Mouse (Mus musculus) embryo, embryonic 10 days (tissue): ENCODE results near the gene Prickle4.

ENCODE experiments used
- DNase-seq: peaks from one replicate; pipeline ENCODE4 v3.0.0-alpha.2; 2015; ENCODE audit warnings: low spot score

The Prickle4 gene

DNA sequence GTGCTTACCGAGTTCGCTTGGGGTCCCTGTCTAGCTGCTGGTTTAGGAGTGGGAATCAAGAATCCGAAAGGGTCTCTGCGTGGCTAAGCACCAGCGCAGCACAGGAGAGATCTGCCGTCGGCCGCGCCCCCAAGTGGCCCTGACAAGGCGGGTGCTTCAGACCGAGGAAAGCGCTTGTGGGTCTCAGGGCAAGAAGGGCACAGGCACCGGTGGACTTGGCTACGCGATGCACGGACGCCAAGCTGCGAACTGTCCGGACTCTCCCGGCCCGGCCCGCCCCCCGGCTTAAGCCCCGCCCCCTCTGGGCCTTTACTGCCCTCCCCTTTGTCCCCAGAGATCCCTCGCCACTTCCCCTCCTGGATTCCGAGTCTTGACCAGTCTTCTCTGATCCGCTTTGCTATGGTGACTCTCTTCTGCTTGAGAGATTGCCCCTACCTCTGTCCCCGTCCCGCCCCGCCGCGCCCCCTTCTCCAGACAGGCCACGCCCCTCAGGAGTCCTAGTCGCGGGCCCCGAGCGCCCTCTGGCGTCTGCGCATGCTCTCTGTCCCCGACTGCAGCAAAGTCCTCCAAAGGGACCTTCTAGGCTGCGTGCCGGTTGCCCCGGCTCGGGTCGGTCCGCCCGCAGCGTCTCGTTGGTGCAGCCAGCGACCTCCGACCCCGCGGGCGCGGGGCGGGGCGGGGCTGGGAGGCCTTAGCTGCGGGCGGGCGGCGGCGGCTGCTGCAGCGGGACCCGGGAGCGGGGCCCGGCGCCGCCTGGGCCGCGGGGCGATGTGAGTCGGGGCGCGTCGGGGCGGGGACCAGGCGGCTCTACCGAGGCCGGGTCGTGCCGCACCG is at the start of gene Prickle4:
TSS of gene Prickle4 (minus strand) at position 234 of the 834 bp plus-strand sequence.
- DNase-seq = peak; percentile 96

DNA sequence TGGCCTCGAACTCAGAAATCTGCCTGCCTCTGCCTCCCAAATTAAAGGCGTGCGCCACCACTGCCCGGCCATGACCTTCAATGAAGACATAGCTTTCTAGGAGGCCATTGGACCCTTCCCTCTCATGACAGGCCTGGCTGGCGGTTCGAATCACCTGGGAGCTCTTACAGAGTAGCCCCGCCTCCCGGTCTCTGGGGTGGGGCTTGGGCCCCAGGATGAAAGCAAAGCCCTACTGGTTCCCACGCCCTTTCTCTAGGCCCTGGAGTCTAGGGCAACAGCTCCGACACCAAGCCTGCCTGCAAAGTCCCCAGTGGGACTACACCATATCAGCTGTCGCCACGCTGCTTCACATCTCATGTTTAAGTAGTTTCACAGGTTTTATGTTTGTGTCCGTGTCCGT is 49.5 kb upstream of the Prickle4 start:
- no peak for DNase-seq

DNA sequence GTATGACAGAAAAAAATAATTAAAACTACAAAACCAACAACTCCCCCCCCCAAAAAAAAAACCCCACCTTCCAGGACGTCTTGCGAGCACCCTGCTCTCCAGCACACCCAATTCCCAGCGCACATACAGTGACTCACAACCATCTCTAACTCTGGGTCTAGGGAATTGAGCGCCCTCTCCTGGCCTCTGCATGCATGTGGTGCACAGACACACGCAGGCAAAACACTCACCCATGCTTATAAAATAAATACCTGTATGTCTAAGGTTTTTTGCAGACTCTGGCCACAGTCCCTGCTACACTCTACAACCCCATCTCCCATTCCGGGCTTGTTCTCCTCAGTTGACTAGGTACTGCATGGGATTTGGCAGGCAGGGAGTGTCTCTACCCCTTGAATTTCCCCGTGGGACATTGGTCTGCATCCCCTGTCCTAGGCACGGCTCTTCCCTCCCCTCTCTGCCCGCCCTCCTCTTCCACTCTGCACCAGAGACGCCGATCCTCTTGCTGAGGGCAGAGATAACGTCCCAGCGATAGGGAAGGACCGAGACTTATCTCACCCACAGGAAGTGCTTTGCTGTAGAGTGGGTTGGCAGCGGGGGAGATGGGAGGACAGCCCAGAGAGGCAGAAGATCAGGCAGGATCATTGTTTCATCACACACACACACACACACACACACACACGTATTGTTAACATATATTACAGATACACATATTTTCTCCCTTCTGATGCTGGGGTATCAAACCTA is 48.6 kb upstream of the Prickle4 start:
- DNase-seq = no peak

DNA sequence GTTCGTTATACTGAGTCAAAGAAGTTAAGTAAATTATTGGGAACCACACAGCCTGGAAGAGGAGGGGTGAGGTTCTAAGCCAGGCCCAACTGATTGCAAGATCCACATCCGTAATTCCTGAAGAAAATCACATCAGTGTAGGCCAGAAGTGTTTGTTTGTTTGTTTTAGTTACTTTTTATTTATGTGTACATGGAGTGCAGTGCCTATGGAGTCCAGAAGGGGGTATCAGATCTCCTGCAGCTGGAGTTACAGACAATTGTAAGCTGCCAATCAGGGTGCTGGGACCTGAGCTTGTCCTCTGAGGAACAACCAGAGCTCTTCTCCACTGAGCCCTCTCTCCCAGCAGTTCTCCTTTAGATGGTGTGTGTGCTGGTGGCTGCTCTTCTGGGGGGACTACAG is 45.6 kb upstream of the Prickle4 start:
- no peak for DNase-seq

DNA sequence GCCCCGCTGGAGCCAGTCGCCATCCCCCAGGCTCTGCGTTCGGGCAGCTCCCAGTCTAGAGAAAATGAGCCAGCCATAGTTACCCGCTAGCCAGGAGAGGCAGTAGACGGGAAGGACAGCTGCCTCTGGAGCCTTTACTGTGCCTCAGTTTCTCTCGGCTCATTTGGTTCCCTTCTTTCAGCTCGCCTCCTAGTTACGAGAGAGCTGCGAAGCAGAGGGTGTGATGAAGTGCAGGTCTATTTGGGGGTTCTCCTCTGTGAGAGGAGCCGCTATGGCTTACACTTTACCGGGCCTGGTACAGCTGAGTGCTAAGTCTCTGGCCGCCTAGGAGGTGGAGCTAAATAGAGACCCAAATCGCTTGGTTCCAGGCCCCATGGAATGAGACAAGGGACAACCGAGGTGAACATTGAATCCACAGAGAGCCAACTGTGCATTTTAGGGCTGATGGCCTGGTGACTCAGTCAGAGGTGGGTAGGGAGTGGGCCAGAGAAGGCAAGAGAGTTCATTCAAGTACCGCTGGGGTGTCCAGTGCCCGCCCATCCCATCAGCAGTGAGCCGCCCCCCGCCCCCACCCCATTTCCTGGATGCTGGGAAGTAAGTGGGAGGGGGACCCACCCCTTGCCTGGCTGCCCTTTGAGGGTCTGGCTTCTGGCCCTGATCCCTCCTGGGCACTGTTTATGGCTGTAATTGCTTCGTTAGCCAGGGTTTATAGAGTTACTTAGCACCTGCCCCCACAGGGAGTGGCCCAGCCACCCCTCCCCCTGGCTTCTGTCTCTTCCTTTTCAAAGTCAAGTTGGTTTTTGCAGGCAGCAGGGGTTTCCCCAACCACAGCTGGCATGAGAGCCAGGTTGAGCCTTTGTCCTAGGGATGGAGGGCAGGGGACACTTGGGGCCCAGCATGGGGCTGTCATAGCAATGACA is 44.6 kb upstream of the Prickle4 start:
- no peak for DNase-seq

DNA sequence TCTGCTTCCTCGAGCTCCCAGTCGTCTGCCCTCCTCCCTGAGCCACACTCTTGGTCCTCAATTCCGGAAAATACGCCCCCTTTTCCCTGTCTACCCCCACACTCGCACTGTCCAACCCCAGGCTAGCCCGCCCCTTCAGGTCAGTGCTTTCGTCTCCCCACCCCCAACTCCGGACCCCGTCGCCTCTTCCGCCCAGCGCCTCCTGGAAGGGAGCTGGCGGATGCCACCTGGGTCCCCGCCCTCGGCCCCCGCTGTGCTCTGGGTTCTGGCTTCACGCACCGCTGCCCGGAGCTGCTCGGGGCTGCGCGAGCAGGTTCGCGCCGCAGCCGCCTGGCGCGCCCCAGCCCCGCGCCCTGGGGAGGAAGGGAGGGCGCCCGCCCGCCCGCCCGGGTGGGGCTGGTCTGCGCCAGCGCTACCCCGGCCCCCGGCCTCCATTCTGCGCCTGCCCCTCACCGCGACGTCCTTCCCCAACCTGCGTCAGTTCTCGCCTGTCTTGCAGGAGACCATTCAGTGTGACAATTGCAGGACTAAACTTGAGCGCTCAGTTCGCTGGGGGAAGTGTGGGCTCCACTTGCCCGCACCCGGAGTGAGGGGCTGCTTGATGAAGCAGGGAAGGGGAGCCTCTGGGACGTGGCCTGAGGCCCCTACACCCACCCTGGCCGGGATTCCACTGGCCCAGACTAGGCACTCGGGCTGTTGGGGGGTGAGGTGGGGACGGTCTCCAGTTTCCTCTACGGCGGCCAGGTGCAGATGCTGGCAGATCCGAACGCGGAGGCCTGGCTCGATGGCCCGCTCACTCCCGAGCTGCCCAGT is 43.7 kb upstream of the Prickle4 start:
- peak; percentile 36 for DNase-seq

DNA sequence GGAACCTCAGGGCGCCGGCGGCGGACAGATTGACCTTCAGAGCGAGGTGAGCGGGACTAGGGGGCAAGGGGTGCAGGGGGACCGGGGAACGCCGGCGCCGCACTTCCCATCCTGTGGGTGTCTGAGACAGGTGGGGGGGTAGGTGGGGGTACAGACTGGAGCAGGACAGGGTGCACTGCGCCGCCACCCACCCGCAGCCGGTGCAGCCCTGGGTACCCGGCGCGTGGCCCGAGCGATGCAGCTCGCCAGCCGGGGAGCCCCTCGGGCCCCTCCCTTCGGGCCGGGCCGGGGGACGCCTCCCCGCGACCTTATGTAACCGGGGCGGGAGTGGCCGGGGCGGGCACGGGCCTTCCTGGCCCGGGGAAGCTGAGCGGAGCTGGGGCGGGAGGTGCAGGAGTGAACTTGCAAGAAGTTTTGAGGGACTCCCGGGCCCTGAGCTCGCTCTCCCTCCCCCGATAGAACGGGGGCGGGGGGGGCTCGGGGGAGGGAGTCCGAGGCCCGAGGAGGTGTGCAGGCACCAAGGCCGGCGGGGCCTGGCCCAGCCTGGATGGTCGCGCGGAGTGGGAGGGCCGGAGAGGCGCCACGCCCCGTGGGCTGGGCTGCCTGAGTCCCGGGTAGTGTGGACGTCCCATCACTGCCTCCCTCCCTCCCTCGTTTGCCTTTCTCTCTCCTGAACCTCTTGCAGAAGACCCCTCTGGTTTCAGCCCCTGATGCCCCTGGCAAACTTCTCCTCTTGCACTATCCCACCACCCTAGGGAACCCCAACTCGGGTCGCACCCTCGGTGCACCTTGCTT is 42.9 kb upstream of the Prickle4 start:
- peak; percentile 74 for DNase-seq

DNA sequence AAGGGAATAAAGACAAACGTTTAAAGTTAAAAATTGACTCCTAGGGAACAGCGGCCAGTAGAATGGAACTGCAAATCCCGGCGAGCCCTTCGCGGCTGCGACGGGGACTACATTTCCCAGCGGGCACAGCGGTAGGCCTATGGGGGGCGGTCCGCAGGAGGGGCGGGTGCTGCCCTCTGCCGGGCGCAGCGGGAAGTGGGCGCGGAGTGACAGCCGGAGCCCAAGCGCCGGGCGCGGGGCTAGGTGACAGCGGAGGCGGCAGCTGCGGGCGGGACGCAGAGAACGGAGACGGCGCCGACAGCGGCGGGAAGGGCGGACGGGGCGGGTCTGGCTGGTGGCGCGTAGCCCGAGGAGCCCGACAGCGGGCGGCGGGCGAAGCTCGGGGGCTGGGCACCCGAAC is 42.3 kb upstream of the Prickle4 start, which contains the start of gene Tfeb:
TSS of gene Tfeb (plus strand) at position 175 of the 400 bp plus-strand sequence.
- peak; percentile 95 for DNase-seq

DNA sequence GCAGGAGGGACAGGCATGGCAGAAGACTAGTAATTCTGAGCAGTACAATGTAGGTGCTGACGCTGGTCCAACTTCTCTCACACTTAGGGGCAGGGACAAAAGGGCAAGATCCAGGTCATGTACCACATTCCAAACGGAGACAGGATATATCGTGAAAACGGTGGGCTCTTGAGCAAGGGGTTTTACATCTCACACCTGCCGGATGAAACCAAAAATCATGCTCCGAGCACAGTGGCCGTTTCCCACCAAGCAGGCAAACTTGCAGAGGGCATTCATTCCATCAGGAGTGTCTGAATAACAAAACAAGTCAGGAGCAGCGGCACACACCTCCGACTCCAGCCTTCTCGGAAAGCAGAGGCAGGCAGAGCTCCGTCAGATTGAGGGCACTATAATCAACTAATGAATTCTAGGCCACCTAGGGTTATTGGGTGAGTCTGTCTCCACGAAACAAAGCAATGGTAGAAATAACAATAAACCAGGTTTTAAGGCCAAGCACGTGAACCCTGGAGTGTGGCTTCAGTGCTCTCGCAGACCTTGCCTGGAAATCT is 41.1 kb upstream of the Prickle4 start:
- no peak for DNase-seq

DNA sequence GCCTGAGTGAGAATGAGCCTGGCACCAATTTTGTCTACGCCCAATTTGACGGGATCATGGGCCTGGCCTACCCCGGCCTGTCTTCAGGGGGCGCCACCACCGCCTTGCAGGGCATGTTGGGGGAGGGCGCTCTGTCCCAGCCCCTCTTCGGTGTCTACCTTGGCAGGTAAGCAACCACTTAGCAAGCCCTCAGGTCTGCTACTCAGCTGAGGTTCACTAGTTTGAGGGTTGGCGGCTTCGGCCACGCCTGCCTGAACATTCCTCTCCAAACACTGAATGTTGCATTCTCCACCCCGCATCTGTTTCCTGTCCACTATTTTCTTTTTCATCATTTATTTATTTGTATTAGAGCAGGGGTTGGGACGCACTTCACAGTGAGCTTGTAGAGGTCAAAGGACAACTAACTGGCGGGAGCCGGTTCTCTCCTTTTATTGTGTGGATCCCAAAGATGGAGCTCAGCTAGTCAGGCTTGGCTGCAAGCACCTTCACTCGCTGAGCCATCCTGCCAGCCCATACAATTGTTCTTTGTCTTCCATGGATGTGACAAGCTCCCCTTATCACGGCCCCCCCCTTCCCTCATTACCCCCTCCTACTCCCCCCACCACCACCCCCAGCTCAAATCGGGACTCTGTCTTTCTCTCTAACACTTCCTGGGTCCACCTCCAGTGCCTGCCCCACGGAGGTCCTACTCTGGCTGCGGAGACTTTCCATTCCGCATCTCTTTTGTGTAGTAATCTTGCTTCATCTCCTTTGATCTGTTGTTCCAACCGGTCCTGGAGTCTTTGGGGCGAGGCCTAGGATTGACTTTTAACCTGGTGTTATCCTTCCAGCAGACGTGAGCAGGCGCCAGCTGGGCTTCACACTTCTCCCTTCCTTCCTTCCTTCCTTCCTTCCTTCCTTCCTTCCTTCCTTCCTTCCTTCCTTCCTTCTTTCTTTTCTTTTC is 36.4 kb upstream of the Prickle4 start:
- no peak for DNase-seq

DNA sequence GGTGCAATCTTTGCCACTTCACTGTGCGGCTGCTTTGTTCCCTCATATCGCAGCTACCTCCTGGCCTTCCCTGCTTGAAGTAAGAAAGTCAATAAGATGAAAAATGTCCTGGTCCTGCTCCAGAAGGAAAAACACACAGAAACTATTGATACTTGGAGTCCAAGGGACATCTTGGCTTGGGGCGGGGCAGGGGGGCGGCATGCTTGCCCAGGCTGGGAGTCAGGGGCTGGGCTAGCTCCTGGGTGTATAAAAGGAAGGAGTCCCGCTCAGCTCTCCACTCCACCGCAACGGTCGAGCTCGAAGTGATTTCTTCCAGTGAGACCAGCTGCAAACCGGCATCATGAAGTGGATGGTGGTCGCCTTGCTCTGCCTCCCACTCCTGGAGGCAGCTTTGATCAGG is 32.0 kb upstream of the Prickle4 start, which contains the start of gene Pgc:
TSS of gene Pgc (plus strand) at position 277 of the 400 bp plus-strand sequence.
- DNase-seq = no peak

DNA sequence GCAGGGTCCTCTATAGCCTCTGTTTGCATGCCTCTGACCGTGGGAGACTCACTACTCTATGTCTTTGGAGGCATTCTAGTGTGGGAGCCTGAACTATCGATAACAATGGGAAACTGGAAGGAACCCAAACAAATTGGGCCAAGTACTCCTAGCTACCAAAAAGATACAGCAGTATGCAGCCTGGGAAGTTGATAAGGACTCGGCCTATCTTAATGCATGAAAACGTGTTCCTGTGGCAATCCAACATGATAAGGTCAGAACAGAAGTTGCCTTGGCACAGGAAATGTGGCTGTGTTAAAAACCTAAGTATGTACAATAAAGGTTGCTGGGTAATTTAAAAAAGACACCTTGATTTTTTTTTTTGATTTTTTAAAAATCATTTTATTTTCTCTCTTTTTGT is 26.6 kb upstream of the Prickle4 start:
- no peak for DNase-seq

DNA sequence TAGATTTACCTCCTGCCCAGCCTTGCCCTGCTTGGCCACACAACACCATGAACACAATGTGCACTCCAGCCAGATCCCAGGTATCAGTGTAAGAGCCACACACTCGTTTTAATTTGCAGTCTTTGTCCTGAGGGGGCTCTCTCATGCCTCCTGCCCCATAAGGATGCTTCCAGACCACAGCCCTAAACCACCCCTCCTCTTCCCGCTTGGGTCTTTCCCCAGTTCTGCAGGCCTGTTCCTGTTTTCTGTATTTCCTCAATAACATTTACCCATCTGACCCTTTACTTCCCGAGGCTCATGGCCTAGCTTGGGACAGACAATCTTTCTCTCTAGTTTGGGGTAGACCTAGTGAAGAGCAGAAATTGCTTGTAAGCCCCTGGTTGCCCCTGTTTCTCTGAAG is 20.5 kb upstream of the Prickle4 start:
- no peak for DNase-seq

DNA sequence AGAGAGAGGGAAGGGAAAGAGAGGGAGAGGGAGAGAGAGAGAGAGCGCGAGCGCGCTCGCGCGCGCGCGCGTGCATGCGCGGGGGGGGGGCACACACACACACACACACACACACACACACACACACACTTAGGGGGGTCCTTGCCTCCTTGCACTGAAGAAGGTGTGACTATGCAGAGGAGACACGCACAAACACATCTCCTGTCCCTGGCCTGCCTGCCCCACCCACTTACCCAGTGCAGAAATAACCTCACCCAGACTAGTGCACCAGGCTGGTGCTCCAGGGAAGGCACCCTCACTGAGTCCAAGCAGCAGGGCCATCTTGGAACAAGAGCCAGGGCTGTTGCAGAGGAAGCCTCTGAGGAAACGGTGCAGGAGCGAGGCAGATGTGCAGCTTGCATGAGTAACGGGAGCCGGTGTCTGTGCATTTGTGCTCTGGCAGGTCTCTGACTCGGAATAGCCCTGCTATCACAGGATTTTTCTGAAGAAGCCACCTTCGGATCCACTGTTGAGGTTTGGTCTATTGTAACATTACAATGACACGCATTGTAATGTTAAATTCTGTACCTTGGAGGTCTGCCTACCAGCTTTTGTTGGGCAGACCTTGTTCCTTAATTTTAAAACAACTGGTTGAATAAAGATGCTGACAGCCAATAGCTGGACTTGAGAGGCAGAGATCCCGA is 18.5 kb upstream of the Prickle4 start:
- no peak for DNase-seq

DNA sequence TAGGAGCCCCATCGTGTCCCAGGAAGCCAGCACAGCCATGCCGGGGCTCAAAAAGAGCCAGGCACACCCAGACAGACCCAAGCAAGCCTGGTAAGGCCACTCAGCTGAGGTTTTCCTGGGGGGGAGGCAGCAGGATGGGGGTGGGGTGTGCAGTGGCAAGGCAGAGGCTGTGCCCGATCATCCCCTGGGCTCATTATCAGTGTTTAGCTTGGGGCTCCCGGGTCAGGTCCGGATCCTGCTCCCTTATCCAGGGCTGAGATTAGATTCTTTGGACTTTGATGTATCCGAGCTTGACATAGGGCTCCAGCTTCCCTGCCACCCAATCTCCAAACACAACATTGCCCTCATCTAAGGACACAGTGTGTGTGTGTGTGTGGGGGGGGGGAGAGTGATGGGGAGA is 17.3 kb upstream of the Prickle4 start:
- no peak for DNase-seq

DNA sequence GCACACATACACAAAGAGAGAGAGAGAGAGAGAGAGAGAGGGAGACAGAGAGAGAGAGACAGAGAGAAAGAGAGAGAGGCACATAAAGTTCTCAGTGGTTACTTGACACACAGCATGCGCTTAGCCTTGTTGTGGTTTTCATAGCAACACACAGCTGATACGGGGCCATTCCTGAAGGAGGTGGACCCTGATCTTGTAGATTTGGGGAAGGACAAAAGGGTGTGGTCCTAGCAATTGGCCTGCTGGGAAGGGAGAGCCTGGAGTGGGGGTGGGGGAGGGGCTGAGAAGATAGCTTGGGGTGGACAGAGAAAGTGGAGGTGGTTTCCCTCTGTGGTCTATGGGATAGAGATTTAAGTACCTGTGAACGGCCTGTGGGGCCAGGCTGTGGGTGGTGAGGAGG is 15.5 kb upstream of the Prickle4 start:
- no peak for DNase-seq

DNA sequence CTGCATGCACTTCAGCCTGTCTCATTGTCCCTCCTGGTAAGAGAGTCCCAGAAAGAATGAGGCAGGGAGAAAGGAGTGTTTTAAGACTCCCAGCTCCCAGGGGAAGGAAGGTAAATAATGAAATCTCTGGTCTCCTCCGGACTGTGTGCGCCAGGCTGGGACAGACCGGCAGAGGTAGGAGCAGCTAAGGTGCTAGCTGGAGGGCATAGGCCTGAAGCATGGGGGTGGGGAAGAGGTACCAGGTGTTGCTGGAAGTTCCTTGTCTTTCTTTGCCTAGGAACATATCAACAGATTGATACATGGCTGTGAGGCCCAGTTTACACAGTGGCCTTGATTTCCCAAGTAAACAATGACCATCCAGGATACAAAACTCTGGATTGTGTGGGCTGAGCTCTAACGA is 14.4 kb upstream of the Prickle4 start:
- DNase-seq = no peak

DNA sequence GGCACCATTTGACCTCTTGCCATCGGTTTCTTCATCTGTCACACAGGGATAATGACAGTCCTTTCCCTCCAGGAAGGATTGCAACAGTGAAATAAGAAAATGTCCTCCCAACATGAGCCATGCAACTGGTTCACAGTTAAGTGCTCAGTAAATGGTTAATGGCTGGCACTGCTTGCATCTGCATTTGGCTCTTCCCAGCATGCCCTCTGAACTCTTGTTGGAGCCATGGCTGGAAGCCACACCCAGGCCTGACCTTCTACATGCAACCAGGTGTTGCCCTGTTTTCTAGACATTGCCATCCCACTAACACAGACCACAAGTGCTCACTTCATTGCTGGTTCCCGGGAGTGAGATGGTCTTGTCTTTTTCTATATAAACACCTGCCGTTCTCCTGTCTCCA is 13.4 kb upstream of the Prickle4 start:
- no peak for DNase-seq
